Mouse (Mus musculus) liver, embryonic 13.5 days (tissue): ENCODE measurements around the gene Arhgef3. TPM values are rescaled to one million over a fixed set of nuclear protein-coding genes. Genes with fewer than 3 reads are reported as not detected.

Experiments used
- ATAC-seq: fragments of 200-750 bp; cut with Nextera tagmentation; 2 replicates; pipeline ENCODE4 v1.8.0; 2017; ENCODE audit warnings: low read depth, mild to moderate bottlenecking, moderate number of reproducible peaks, moderate library complexity
- DNase-seq: peaks from one replicate; pipeline ENCODE4 v3.0.0; 2022
- H3K27ac ChIP-seq: fragments of 300-500 bp; sonication (generic); 2 replicates; pipeline ENCODE4 v1.5.1; 2015; ENCODE audit warnings: moderate library complexity, mild to moderate bottlenecking, inconsistent platforms
- H3K27me3 ChIP-seq: fragments of 300-500 bp; sonication (generic); 2 replicates; pipeline ENCODE4 v1.6.1; 2015; ENCODE audit warnings: mild to moderate bottlenecking, inconsistent platforms
- H3K36me3 ChIP-seq: fragments of 300-500 bp; sonication (generic); 2 replicates; pipeline ENCODE4 v1.6.1; 2015; ENCODE audit warnings: mild to moderate bottlenecking, inconsistent platforms
- H3K4me1 ChIP-seq: fragments of 300-500 bp; sonication (generic); replicated peaks from 2 replicates; pipeline ENCODE4 v1.6.1; 2015; ENCODE audit warnings: inconsistent platforms
- H3K4me2 ChIP-seq: fragments of 300-500 bp; sonication (generic); 2 replicates; pipeline ENCODE4 v1.6.1; 2015; ENCODE audit warnings: inconsistent platforms, mild to moderate bottlenecking, moderate library complexity
- H3K4me3 ChIP-seq: fragments of 300-500 bp; sonication (generic); replicated peaks from 2 replicates; pipeline ENCODE4 v1.5.1; 2015; ENCODE audit warnings: mild to moderate bottlenecking, inconsistent platforms
- H3K9ac ChIP-seq: fragments of 300-500 bp; sonication (generic); 2 replicates; pipeline ENCODE4 v1.6.1; 2015; ENCODE audit warnings: mild to moderate bottlenecking, inconsistent platforms
- H3K9me3 ChIP-seq: fragments of 300-500 bp; sonication (generic); replicated peaks from 2 replicates; pipeline ENCODE4 v1.6.1; 2016; ENCODE audit warnings: inconsistent platforms
- WGBS: fragments of 180-500 bp; shearing (Covaris S2); methylation state at CpG from one replicate; pipeline ENCODE4 v1.1.7; 2015; ENCODE audit not compliant: insufficient replicate concordance; 5-methylcytosine and 5-hydroxymethylcytosine counted together
- polyA plus RNA-seq: library from polyadenylated mRNA; unstranded; fragments of >200 nt; fragmentation: Nextera tagmentation; extraction: Ambion mirVana; gene quantifications from 2 replicates; pipeline ENCODE4 v1.2.1, GENCODE M21; 2015

Arhgef3 gene
- polyA plus RNA-seq, 1 experiment from 2014 or later: 3.7 TPM

DNA sequence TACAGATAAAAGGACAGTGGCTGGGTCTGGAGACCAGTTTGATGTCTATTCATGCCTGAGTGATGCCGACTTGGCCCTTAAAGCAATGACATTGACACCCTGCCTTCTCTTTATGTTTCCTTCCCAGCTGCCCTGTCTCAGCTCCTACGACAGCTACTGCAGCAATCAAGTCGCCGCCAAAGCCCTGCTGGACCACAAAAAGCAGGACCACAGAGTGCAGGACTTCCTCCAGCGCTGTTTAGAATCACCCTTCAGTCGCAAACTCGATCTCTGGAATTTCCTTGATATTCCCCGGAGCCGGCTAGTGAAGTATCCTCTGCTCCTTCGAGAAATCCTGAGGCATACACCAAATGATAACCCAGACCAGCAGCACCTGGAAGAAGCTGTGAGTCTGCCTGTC lies 279.1 kb downstream of the Arhgef3 start:
- Histone ChIP-seq H3K27me3 (no peaks in the 10 kb centered on the region), H3K4me3 (no peak overlapping the region), H3K4me2 (no peak overlapping the region), H3K9ac (no peak overlapping the region), H3K27ac (no peak overlapping the region), H3K9me3 (no peaks in the 10 kb centered on the region), H3K36me3 (0 out of 2 replicates have a peak, but pooled peaks cover 4% of the 10 kb centered on the region), H3K4me1 (no peaks in the 10 kb centered on the region)
- ATAC-seq (no peak), DNase-seq (no peak)
- WGBS: 51% methylated on average over 10 of the region's 10 CpGs

DNA sequence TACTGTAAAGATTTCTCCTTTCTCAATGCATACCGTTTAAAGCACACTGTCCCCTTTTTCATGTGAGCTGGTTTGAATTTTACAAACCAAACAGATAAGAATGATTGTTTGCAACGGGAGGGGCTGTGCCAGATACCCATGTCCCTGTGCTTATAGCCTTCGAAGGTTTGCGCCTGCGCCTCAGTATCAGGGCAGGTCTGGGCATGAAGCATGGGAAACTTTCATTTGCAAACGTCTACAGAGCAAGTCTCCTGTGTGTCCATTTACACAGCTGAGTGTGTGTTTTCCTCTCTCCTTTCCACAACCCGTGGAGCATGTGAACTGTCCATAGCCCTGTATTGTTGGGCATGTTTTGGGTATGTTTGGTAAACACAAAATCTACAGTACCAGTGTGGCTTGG lies 281.7 kb downstream of the Arhgef3 start:
- Histone ChIP-seq H3K27ac (no peak overlapping the region), H3K9me3 (no peaks in the 10 kb centered on the region), H3K36me3 (no peaks in the 10 kb centered on the region), H3K9ac (no peak overlapping the region), H3K4me1 (no peaks in the 10 kb centered on the region), H3K4me2 (no peak overlapping the region), H3K27me3 (no peaks in the 10 kb centered on the region), H3K4me3 (no peak overlapping the region)
- ATAC-seq (no peak), DNase-seq (no peak)
- WGBS: 62% methylated on average over 7 of the region's 7 CpGs

DNA sequence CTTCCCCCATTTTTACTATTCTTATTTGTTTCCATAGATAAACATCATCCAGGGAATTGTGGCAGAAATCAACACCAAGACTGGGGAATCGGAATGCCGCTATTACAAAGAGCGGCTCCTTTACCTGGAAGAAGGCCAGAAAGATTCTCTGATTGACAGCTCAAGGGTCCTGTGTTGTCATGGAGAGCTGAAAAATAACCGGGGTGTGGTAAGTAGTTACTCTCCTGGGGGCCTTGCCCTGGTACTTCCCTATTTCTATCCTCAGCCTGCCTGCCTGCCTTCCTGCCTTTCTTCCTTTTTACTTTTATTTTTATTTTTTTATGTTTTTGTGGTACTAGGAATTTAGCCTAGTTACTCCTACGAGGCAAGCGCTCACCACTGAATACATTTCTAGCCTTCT lies 282.8 kb downstream of the Arhgef3 start:
- no peak for DNase-seq
- no peak for ATAC-seq
- H3K4me2 ChIP-seq: no peak overlapping the region
- no peaks in the 10 kb centered on the region for H3K27me3 ChIP-seq
- 0 out of 2 replicates have a peak, but pooled peaks cover 7% of the 10 kb centered on the region for H3K4me1 ChIP-seq
- WGBS: 58% methylated on average over 6 of the region's 6 CpGs
- H3K4me3 ChIP-seq: no peak overlapping the region
- H3K36me3 ChIP-seq: no peaks in the 10 kb centered on the region
- H3K27ac ChIP-seq: no peak overlapping the region
- H3K9ac ChIP-seq: no peak overlapping the region
- H3K9me3 ChIP-seq: no peaks in the 10 kb centered on the region

GRCm38 (mm10) chr14:27400495-27400894 lies 285.8 kb downstream of the Arhgef3 start:
- H3K36me3 ChIP-seq: no peaks in the 10 kb centered on the region; the same call in 1 of the 2 replicates
- no peak for DNase-seq
- H3K4me1 ChIP-seq: 0 out of 2 replicates have a peak, but pooled peaks cover 7% of the 10 kb centered on the region
- no peak overlapping the region for H3K4me3 ChIP-seq
- no peaks in the 10 kb centered on the region for H3K9me3 ChIP-seq
- H3K4me2 ChIP-seq: no peak overlapping the region
- no peak overlapping the region for H3K27ac ChIP-seq
- no peak for ATAC-seq
- no peak overlapping the region for H3K9ac ChIP-seq
- no peaks in the 10 kb centered on the region for H3K27me3 ChIP-seq
- 62% methylated on average over 6 of the region's 6 CpGs for whole genome bisulfite sequencing

GRCm38 (mm10) chr14:27401717-27402278 lies 287.1 kb downstream of the Arhgef3 start:
- H3K4me3 ChIP-seq: no peak overlapping the region
- DNase-seq (no peak), ATAC-seq (no peak)
- WGBS: 63% methylated on average over 12 of the region's 12 CpGs
- H3K4me1 ChIP-seq: 0 out of 2 replicates have a peak, but pooled peaks cover 7% of the 10 kb centered on the region
- H3K27me3 ChIP-seq: no peaks in the 10 kb centered on the region
- no peaks in the 10 kb centered on the region; the same call in 1 of the 2 replicates for H3K36me3 ChIP-seq
- no peak overlapping the region for H3K9ac ChIP-seq
- H3K9me3 ChIP-seq: no peaks in the 10 kb centered on the region
- no peak overlapping the region for H3K27ac ChIP-seq
- H3K4me2 ChIP-seq: no peak overlapping the region

DNA sequence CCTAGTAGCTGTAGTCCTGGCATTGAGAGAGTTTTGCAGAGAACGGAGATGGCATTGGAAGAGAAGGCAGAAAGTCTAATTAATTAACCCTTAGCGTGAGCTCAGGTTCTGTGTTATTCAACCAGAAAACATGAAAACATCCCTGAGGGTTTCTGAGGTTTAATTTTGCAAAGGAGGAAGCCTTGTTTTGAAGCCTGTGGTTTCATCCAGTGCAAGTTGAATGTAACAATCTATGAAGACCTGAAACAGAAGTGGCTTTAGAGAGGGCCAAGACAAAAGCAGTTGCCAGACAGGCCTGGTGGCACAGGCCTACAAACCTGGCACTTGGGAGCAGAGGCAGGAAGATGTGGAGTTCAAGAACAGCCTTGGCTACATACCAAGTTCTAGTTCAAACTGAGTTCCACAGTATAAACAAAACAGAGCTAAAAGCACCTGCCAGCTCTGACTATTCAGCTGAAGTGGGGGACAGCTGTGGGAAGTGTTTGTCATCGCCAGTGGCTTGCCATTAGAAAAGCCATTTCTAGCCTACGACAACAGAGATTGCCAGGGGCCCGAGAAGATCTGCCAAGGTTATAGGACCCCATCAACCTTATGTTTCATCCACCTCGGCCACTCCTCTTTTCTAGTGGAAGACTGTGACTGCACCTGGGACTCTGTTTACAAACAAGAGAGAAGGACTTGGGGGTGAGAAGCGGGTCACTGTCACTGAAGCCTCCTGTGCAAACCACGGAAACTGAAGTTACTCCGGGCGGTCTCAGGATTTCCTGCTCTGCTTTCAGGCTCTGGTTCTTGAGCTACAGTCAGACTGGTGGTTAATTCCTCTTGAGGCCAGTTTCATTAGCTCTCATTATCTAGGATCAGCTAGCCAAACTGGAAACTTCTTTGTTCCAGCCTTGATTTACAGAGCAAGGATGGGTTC lies 287.9 kb downstream of the Arhgef3 start:
- H3K9me3 ChIP-seq: no peaks in the 10 kb centered on the region
- no peak for ATAC-seq
- no peak overlapping the region for H3K4me3 ChIP-seq
- H3K4me2 ChIP-seq: no peak overlapping the region
- 44% methylated on average over 10 of the region's 10 CpGs for WGBS
- H3K27me3 ChIP-seq: no peaks in the 10 kb centered on the region
- no peak for DNase-seq
- no peaks in the 10 kb centered on the region; the same call in 1 of the 2 replicates for H3K36me3 ChIP-seq
- H3K27ac ChIP-seq: no peak overlapping the region
- H3K4me1 ChIP-seq: 0 out of 2 replicates have a peak, but pooled peaks cover 7% of the 10 kb centered on the region
- no peak overlapping the region for H3K9ac ChIP-seq

GRCm38 (mm10) chr14:27405452-27405851 lies 290.8 kb downstream of the Arhgef3 start:
- H3K9ac ChIP-seq: no peak overlapping the region
- H3K4me1 ChIP-seq: 0 out of 2 replicates have a peak, but pooled peaks cover 7% of the 10 kb centered on the region
- H3K9me3 ChIP-seq: 0 out of 2 replicates have a peak, but pooled peaks cover 5% of the 10 kb centered on the region
- no peak overlapping the region for H3K4me2 ChIP-seq
- H3K27me3 ChIP-seq: no peaks in the 10 kb centered on the region
- H3K27ac ChIP-seq: no peak overlapping the region
- DNase-seq (no peak), ATAC-seq (no peak)
- H3K36me3 ChIP-seq: no peaks in the 10 kb centered on the region; the same call in 1 of the 2 replicates
- H3K4me3 ChIP-seq: no peak overlapping the region
- 35% methylated on average over 4 of the region's 4 CpGs for WGBS

DNA sequence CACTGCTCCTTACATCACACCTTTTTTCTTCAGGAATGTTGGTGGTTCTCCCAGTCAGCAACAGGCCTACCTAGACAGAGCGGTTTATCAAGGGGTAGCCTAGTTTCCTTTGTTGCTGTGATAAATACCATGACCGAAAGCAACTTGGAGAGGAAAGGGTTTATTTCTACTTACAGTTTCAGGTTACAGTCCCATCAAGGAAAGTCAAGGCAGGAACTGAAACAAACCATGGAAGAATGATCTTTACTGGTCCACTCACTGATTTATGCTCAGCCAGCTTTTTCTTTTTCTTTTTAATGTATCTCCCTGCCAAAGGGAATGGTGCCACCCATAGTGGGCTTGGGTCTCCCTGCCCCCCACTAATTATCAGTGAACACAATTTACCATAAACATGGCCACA lies 291.2 kb downstream of the Arhgef3 start:
- no peaks in the 10 kb centered on the region for H3K27me3 ChIP-seq
- no peak overlapping the region for H3K4me3 ChIP-seq
- no peaks in the 10 kb centered on the region; the same call in 1 of the 2 replicates for H3K36me3 ChIP-seq
- 79% methylated on average over 2 of the region's 2 CpGs for WGBS
- no peak overlapping the region for H3K27ac ChIP-seq
- DNase-seq (no peak), ATAC-seq (no peak)
- H3K4me1 ChIP-seq: 0 out of 2 replicates have a peak, but pooled peaks cover 7% of the 10 kb centered on the region
- no peak overlapping the region for H3K9ac ChIP-seq
- H3K9me3 ChIP-seq: 0 out of 2 replicates have a peak, but pooled peaks cover 5% of the 10 kb centered on the region
- H3K4me2 ChIP-seq: no peak overlapping the region

GRCm38 (mm10) chr14:27408240-27408639 lies 293.5 kb downstream of the Arhgef3 start:
- Histone ChIP-seq H3K4me2 (no peak overlapping the region), H3K4me3 (no peak overlapping the region), H3K9ac (no peak overlapping the region), H3K4me1 (no peaks in the 10 kb centered on the region), H3K36me3 (no peaks in the 10 kb centered on the region), H3K9me3 (0 out of 2 replicates have a peak, but pooled peaks cover 5% of the 10 kb centered on the region), H3K27ac (no peak overlapping the region), H3K27me3 (no peaks in the 10 kb centered on the region)
- no peak for ATAC-seq
- no peak for DNase-seq
- 67% methylated on average over 3 of the region's 3 CpGs for WGBS

- H3K36me3 ChIP-seq: no peaks in the 10 kb centered on the region
- no peak overlapping the region for H3K4me2 ChIP-seq
- H3K9me3 ChIP-seq: 0 out of 2 replicates have a peak, but pooled peaks cover 5% of the 10 kb centered on the region
- no peaks in the 10 kb centered on the region for H3K4me1 ChIP-seq
- ATAC-seq (no peak), DNase-seq (no peak)
- no peaks in the 10 kb centered on the region for H3K27me3 ChIP-seq
- WGBS: 24% methylated on average over 3 of the region's 3 CpGs
- no peak overlapping the region for H3K27ac ChIP-seq
- no peak overlapping the region for H3K4me3 ChIP-seq
- no peak overlapping the region for H3K9ac ChIP-seq
Measured at GRCm38 (mm10) chr14:27409662-27410061, 295.0 kb downstream of the Arhgef3 start.

DNA sequence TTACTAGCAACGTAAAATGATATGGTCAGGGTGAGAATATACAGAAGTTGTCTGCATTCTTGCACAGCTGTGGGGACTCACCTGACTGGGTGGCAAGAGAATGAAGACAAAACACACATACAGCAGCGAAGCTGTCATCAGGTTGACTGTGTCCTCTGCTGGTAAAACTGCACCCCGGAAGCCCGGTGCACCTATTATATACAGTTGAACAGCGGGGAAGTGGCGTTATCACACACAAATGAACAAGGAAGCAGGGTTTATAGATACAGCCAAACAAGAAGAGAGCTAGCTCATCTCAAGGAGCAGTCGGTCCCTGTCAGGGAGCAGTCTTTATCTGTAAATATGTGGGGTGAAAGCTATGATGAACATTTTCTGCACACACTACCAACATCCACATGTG lies 296.8 kb downstream of the Arhgef3 start:
- Histone ChIP-seq H3K9me3 (0 out of 2 replicates have a peak, but pooled peaks cover 5% of the 10 kb centered on the region), H3K27me3 (no peaks in the 10 kb centered on the region), H3K4me2 (no peak overlapping the region), H3K36me3 (no peaks in the 10 kb centered on the region), H3K9ac (no peak overlapping the region), H3K27ac (no peak overlapping the region), H3K4me3 (no peak overlapping the region), H3K4me1 (no peaks in the 10 kb centered on the region)
- no peak for DNase-seq
- ATAC-seq: no peak
- 59% methylated on average over 7 of the region's 7 CpGs for WGBS
